Mouse (Mus musculus) embryo, embryonic 10 days (tissue): ENCODE measurements around the gene Nradd.

Source experiments
- DNase-seq: peaks from one replicate; pipeline ENCODE4 v3.0.0-alpha.2; 2015; ENCODE audit warnings: low spot score

The Nradd gene

DNA sequence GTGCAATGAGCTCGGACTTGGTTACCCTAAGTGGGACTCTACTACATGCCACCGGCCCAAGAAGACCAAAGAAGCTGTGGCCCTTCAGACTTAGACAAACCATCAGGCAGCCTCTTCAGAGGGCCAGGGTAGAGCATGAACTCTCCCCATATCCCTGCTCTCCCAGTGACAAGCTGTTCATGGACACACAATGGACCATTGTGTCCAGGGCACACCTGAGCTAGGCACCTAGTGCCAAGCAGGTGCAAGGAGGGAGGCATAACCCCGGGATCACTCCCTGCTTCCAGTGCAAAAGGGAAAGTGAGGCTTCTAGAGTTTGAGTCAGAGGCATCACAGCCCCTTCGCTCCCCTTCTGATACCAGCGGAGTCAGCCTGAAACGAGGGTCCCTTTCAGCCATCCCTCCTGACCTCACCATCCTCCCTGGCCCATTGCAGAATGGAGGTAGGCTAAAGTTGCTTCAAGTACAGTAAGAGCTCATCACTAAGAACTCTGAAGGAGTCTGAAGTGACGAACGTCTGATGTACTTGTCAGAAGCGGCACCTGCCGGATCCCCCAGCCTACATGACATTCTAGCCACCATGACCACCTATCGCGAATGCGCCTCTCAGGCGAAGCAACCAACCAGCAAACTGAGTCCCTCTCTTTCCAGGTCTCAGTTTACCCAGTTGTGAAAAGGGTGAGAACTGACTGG, 28.9 kb upstream of the Nradd start:
- no peak for DNase-seq

DNA sequence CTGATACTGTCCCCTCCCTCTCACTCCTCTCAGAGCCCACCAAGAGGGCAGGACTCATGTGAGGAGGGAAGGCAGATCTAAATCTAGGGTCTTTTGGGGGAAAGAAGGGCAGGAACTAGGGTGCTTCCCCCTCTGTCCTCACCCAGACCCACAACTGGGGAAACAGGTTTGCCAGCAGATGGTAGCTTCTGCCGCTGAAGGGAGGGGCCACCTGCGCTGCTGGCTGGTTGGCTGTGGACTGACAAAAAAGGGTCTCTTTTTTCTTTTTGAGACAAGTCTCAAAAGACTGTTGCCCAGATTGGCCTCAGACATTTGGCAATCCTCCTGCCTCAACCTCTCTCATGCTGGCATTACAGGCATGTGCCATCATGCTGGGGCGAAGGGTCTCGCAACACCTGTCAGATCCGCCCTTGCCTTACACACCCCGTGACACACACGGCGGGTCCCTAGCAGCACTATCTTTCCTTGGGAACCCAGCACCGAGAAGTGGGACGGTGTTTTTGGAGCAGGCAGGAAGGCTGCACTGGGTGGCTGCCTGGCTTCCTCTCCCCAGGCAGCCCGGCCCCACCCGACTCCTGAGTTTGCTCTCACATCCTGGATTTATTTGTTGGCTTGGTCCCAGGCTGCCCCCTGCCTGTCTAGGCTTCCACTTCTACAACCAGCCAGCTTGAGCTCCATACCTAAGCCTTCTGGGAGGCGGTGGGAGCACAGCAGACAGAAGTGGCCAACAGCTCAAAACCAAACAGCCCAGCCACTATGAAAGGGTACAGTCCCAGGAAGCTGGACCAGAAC, 27.9 kb upstream of the Nradd start:
- peak; percentile 52 for DNase-seq

DNA sequence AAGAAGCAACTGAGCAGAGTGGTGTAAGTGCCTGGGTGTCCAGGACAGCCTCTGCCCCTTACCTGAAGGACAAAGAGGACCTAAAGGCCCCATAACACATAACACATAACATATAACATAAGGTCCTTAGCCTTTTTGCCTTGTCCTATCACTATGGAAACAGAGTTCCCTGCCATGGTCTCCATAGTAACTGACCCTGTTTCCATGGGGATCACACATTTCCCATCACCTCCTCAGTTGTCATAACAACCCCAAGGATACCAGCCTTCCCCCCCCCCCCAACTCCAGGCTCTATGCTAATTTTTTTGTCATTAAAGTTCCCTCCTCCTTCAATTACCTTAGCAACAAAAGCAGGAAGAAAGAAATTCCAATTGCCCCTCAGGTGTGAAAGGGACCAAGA, 25.5 kb upstream of the Nradd start:
- no peak for DNase-seq

DNA sequence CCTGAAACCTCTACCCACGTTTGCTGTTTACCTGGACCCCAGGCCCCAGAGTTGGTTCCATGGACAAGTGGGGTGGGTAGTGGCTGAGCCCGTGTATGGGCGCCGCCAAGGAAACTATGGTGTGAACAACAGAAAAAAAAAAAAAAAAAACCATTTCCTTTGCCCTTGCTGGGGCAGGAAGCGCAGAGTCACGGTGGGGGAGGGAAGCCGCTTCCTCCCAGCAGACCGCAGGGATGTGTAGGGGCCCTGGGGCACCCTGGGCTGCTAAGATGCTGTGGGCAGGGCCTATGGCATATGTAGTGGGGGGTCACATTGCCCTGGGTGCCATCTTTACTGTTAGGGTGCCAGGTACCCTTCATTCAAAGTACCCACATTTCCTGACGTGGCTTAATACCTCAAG, 21.0 kb upstream of the Nradd start:
- DNase-seq, result no peak

DNA sequence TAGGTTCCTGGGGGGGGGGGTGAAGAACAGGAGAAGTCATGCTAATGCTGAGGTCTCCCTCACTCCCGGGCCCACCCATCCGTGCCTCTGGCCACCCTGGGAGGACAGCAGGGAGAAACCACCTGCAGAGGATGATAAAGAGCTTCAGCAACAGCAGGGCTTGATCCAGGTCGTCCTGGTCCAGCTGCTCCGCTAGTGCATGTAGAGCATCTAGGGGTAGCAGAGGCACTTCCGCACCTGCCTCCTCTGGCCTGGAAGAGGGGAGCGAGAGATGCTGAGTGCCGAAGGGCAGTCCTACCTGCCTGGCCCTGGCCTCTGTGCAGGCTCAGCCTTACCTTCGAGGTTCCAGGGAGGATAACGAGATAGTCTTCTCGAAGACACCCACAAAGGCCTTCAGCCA, 20.0 kb upstream of the Nradd start:
- DNase-seq, result no peak

DNA sequence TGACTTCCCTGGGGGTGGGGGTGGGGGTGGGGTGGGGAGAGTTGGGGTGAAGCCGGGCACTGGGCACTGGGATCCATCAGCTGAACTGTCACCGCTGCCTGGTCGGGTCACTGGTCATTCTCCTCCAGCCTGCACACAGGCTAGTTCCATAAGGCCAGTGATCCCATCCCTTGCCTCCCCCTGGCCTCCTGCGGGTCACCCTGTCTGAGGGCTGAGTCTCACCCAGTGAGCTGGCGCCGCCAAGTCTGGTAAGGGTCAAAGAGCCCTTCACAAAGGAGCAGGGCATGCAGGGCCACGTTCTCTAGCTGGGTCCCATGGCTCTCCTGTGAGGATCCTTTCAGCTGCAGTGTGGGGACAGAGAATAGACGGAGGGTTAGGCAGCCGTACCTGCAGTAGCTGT, 19.5 kb upstream of the Nradd start:
- no peak for DNase-seq

DNA sequence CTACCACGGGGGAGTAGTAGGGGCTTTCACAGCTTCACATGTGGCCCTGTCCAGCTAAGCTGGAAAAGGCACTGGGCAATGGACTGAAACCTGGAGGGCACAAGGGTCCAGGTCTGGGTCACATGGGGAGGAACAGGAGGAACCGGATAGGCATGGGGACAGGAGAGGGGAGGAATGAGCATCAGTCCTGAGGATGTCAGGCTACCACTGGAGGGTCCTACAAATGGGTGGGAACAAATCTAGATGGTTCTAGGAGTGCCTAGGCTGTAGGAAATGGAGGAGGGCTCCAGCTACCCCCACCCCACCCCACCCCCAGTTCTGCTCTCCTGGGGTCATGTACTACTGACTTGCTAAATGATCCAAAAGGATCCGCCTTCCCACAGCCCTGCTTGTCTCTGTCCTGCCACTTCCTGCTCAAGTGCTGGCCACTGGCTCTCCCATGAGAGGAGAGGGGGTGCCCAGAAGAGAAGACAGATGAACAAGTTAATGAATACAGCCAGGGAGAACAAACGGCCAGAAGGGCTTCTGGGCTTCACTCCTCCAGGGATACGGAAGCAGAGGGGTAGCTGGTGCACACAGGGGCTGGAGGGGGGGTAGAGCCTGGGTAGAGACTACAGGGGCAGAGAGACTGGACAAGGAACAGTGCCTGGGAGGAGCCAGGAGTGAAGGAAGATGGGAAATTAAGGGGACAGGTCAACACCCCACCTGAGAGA, 18.7 kb upstream of the Nradd start:
- DNase-seq, result no peak

DNA sequence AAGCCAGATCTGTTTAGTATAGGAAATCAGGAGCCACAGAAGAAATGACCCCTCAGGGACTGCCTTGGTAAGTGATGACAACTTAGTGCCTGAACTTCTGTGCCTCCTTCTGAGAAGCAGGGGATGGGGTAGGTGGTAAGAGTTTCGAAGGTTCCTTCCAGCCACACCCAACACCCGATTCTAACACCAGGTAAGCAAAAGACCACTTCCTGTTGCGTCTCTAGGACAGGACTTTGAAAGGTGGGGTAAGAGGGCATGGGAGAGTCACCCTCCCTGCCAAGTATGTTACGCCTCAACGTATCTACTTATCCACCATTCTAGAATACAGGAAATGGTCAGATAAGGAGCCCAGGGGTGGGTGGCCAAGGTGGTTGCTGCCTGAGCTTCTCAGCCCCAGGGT, 16.8 kb upstream of the Nradd start:
- no peak for DNase-seq

DNA sequence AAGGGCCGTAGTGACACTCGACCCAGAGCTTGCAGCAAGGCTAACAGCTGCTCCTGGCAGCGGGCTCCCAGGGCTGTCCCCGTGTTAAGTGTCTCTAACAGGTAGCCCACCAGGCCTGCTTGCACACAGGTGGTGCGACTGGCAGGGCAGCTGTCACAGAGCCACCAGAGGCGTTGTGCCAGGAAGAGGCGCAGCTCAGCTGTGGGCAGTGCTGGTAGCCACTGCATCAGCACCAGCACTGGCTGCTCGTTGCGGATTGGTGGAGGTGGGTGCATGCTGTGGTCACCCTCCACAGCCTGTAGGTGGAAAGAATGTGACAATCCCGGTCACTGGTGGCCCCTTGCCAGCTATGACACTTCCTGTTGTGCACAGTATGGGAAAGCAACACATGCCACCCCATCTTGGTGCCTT, 14.4 kb upstream of the Nradd start:
- no peak for DNase-seq

DNA sequence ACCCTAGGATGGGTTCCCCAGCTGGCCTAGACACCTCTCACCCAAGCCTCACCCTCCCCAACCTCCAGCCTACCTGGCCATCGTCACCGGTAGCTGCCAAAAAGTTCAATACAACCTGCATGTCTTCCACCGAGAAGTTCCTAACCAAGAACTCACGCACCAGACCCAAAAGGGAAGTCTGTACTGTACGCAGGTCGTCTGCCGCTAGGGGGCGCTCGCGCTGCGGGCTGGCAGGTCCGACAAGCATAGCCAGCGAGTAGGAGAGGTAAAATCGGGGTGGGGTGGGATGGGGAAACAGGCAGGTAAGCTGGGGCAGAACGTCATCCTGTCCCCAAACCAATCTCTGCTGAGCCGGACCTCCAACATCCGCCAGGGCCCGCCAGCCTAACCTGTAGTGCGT, 11.0 kb upstream of the Nradd start:
- peak; percentile 89 for DNase-seq

DNA sequence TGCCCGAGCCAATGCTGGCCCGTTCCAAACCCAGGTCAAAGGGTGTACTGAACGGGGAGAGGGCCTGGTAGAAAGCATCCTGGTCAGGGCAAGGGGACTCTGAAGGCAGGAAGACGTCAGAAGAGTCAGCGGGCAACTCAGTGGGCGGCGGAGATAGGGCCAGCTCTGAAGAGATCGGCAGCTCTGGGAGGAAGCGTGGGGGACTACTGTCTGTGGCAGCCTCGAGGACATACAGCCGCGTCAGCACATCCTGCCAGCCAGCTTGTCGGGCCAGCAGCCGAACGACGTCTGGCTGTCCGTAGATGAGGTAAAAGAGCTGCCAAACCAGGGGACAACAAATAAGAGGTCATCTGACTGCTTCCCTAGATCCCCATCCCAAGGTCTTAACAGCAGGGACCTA, 9.6 kb upstream of the Nradd start:
- no peak for DNase-seq

DNA sequence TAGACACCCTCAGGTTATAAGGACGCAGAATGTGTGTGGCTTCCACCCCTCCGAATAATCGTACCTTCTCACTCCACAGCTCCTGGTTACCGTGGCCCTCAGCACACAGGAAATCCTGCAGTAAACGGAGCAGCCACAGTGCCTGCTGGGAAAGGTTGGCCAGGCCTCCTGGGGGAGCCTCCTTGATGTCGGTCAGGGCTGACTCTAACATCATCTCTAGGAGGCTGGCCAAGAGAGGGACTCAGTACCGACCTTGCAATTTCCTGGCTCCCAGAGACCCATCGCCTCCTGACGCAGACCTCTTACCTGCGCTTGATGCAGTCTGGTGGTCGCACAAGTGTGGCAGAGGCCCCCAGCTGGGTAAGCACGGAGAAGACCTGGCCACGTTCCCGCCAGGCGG, 8.4 kb upstream of the Nradd start:
- no peak for DNase-seq

DNA sequence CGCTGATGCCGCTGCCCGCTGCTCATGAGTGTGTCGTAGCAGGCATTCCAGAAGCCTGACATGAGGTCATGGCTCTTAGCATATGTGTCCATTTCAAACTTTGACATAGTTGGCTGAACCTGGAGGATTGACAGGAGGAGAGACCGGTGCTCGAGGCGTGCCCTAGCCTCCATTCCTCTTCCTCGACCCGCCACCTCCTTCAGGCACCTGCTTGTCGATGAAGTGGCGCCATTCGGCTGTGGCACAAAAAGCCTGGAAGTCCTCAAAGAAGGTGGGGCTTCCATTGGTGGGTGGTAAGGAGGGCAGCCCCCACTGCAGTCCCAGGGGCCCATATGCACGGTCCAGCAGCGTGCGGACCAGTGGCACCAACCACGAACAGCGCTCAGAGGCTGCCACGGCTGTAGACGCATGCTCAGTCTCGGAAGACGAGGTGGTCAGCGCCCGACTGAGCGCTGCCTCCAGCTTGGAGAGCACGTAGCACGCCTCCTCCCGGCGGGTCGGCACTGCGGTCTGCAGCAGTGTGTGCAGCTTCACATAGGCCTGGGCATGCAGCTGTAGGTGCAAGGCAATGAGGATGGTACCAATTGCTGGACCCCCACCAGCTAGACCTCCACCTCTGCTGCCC, 7.5 kb upstream of the Nradd start:
- DNase-seq, result peak; percentile 80

DNA sequence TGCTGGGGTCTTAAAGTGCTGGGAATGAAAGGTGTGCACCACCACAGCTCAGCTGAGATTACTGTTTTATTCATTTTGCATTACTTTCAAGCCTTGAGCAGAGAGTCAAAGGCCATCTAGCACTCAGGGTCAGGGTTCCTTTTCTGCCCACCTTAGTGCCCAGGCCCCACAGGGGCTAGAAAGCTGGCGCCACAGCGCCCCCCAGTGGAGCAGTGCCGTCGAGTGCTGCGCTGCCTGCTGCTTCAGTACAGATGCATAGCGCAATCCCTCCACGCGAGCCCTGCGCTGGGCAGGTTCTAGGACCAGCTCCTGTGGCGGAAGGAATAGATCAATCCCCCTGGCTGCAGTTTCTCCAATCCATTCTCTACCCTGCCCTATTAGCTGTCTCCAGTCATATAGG, 6.9 kb upstream of the Nradd start:
- peak; percentile 78 for DNase-seq

DNA sequence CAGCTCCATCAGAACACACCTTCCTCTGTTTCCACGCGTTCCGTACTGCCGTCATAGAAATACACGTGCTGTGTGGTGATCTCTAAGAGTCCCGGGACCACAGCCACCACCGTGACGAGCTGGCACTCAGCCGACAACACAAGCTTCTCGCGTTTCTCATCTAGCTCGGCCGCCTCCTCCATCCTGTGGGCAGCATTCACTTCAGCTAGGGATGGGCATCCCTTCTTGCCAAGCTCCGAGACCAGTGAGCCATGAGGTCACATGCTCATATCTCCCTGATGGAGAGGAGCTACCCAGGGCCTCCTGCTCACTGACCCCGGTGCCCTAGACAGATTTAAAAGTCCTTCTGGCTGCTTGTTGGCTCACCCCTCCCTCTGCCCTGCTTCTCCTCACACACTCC, 5.9 kb upstream of the Nradd start:
- DNase-seq, result no peak

DNA sequence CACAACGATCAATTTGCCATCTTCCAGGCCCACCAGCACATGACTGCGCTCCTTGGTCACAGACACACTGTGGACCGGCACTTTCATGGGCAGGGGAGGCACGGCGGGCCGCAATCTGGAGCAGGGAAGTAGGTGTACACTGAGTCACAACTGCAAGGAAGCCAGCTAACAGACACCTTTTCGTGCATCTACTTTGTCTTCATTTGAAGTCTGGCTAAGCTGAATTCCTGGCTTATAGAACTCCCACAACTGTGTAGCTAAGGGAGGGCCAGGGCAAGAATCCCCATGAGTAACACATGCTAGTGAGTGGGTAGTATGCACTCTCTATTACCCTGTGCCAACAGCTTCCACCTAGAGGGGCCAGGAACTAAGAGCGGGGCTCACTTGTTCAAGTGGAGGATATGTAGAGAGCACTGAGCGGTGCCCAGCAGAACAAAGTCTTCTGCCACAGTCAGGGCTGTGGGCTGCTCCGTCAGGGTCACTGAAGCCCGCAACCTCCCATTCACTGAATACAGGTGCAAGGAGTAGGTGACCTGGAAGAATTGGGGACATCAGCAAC, 1.2 kb upstream of the Nradd start:
- no peak for DNase-seq

DNA sequence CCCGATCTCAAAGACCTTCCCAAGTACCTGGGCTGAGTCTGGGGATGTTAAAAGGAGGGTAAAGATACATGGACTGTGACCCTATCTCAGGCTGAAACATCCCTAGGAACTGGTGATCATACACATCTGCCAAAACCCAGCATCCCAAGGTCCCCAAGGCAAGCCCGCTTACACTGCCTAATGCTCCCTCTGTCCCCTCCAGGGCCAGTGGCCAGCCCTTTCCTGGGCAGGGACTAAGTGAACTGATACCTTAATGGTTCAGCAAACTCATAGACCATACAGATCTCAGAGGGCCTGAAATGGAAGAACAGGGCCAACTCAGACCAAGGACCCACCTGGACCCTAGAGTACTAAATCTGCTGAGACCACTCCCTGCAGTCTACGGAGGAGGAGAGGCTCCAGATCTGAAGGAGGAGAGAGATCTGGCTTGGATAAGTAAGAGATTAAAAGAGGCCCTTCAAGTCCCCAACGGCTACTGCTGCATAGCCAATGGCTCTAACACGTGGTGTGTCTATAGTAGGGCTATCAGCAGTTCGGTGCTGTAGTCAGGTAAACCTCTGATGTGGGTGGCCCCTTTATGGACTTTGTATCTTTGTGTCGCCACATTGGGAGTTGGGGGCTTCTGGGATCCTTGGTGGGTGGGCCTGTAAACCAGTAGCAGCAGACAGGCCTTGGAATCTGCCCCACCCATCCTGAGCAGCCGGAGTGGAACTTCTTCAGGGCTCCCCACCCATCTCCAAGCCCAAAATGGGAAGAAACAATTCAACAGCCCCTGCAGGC, 646 bp downstream of the Nradd start:
- DNase-seq, result no peak

DNA sequence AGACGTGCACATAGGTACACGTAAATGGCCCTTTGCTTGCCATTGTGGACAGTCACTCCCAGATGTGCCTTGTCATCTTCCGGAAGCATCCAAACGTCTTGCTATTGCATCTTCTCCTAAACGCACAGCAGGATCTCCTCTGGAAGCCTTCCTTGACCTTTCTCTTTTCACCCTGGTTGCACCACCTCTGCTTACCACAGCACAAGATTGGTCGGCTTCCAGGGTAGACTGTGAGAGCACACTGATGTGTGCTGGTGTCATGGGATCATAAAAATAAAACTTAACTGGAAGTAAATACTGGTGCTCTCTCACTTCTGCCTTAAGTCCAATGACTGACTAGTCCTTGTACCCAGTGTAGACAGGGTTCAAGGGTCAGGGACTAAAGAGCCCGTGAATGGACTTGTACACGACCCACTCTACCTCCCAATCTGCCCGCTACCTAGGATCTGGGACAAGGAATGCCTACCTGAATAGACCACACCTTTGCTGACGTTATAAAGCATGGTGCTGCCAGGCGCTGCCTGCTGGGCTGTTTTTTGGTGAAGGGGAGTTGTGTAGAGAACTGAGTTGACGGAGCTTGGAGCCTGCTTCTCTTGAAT, 1.5 kb downstream of the Nradd start:
- DNase-seq, result no peak

DNA sequence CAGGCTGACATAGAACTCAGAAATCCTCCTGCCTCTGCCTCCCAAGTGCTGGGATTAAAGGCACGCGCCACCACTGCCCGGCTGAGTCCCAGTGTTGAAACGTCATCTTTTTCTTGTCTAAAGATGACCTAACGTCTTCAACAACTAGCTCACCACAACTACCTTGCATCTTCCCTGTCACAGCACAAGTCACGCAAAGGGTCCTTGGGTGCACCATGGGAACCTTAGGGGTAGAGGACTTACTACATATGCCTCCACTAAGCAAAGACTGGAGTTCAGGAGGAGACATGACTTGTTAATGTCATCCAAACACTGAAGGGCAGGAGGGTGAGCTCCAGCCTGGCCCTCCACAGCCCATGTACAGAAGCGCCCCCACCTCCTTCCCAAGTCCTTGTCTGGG, 3.6 kb downstream of the Nradd start:
- DNase-seq, result no peak

DNA sequence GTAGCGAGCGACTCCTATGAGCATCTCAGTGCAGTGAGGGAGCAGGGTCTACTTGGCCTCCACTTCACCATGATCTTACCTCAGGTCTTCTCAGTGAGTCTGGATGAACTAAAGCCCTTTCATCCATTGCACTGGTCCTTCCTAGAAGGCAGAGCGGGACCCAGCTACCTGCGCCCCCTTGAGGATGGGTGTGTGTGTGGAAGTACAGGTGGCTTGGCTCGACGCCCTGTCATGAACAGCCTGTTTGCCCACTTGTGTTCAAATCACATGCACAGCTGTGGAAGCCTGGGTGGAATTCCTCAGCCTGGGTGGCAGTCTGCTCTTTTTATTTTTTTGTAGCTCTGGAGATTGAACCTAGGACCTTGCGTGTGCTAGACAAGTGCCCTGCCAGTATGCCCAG, 4.1 kb downstream of the Nradd start:
- peak; percentile 39 for DNase-seq

DNA sequence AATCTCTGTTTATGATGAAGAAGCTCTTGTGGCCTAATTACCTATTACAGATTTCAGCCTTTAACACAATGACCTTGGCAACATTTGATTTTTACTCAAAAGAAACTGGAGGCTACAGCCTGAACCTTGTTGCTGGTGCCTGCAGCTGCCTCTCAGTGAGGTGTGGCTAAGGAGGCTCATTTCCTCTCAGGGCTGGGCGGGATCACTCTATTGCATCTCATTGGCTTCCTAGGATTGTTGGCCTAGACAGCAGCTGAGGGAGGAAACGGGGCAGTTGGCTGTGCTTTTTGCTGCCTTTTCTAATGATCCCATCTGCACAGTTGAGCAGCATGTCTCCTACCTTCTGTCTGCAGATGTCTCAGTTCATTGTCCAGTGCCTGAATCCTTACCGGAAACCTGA, 7.2 kb downstream of the Nradd start:
- no peak for DNase-seq
